Mouse (Mus musculus): Measurements from ENCODE around the gene Rpl27.
A peak's percentile ranks its signal among the peaks of the same experiment; 100 is the strongest.
"Not testable (repeated sequence)": the region's sequence is repeated elsewhere in the genome, so short reads cannot be mapped to it uniquely, and the experiment has no call there.

Rpl27 gene

DNA sequence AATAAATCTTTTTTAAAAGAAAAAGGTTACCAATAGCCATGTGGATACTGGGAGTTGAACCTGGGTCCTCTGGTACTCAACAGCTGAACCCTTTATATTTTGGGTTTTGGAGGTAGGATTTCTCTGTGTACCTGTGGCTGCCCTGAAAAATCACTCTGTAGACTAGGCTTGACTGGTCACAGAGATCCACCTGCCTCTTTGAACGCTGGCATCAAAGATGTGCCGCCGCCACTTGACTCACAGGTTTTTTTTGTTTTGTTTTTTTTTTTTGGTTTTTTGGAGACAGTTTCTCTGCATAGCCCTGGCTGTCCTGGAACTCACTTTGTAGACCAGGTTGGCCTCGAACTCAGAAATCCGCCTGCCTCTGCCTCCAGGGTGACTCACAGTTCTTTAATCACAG, 5.7 kb downstream of the Rpl27 start:
- no peak for DNase-seq (ENCODE audit: low spot score in 2 of 2)

DNA sequence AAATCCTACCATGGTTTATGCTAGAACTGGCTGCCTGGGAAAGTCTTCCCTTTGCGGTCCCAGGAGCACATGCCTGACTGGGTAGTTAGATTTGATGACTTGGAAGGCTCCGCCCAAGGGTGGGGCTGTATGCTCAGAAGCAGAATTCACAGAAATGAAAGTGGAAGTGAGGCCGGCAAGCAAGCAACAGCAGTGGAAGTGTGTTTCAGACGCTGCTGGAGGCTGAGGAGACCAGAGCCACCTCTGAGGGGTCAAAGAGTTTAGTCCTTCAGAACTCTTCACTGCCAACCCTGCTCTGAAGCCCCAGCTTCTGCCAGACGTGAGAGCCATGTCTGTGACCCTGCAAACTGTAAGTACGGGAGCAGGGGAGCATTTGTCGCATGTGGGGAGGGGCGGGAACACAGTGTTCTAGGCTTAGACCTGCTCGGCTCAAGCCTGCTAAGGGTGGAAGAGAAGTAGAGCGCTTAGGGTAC, 6.2 kb downstream of the Rpl27 start, which contains the start of gene Ifi35:
TSS of gene Ifi35 (plus strand) at position 134 of the 473 bp plus-strand sequence.
- DNase-seq (ENCODE audit: low spot score in 2 of 2) = peak; percentile 61 to 80

DNA sequence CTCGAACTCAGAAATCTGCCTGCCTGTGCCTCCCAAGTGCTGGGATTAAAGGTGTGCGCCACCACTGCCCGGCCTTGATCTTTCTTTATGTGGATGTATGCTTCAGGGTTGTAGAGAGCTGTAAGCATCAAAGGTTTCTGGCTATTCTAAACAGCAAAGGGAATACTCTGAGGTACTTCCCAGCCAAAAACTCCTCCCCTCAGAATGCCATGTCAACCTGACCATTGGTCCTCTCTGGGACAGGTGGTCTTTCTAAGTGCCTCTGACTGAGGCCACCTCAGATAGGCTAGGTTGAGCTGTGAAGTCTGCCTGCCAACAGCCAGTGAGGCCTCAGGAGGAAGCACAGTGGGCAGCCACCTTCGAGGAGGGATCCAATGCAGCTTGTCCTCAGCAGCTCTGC, 6.8 kb downstream of the Rpl27 start:
- no peak for DNase-seq (ENCODE audit: low spot score in 2 of 2)

DNA sequence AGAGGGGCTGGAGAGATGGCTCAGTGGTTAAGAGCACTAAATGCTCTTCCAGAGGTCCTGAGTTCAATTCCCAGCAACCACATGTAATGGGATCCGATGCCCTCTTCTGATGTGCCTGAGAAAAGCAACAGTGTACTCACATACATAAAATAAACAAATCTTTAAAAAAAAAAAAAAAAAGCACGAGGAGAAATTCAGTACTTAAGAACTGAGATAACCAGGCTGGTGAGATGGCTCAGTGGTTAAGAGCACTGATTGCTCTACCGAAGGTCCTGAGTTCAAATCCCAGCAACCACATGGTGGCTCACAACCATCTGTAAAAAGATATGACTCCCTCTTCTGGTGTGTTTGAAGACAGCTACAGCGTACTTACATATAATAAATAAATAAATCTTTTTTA, 7.5 kb downstream of the Rpl27 start:
- DNase-seq (ENCODE audit: low spot score in 2 of 2) = not testable (repeated sequence)

DNA sequence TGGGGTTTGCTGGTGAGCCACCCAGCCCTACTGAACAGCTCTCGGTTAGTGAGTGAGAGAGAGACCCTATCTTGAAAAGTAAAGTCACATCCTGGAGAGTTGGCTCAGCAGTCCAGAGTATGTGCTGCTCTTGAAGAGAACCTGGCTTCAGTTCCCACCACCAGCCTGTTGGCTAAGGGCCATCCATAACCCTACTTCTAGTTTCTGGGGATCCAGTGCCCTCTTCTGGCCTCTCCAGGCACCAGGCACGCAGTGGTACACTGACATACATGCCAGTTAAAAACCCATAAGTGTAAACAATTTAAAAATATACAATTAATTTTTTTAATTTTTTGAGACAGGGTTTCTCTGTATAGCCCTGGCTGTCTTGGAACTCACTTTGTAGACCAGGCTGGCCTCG, 8.3 kb downstream of the Rpl27 start:
- DNase-seq (ENCODE audit: low spot score in 2 of 2) = no peak

DNA sequence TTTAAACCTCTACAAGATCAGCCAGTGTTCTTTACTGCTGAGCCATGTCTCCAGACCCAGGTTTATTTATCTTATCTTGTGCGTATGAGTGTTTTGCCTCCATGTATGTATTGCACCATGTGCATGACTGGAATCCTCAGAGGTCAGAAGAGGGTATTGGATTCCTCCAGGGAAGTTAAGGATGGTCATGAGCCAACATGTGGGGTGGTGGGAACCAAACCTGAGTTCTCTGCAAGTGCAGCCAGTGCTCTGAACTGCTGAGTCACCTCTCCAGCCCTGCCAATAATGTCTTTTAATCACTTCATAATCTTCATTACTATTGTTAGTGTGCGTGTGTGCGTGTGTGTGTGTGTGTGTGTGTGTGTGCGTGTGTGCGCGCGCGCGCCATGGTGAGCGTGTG, 9.4 kb downstream of the Rpl27 start:
- no peak for DNase-seq (ENCODE audit: low spot score in 2 of 2)

DNA sequence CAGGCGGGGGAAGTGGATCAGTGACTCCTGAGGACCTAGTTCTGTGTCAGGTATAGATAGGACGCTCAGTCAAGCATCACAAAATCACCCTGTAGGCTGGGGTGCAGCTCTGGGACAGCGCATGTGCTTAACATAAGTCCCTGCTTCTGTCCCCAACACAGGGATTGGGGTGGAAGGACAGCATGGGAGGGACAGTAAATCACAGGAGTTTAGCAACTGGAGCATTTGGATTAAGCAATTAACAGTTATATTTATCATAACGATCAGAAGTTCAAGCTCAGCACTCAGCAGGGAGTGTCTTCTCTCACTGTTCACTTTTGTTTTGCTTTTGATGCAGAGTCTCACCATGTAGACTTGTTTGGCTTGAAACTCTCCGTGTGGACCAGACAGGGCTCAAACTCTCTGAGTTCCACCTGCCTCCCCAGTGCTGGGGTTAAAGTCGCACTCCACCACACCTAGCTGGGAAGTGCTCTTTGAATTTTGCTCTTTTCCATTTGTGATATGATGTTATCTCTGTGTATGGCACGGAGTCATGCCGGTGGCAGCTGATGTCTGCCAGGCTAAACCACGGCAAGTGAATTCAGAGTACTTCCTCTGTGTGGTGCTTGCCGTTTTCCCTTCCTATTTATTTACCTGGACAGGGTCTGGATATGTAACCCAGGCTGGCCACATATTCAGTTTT, 10.1 kb downstream of the Rpl27 start:
- no peak for DNase-seq (ENCODE audit: low spot score in 2 of 2)

DNA sequence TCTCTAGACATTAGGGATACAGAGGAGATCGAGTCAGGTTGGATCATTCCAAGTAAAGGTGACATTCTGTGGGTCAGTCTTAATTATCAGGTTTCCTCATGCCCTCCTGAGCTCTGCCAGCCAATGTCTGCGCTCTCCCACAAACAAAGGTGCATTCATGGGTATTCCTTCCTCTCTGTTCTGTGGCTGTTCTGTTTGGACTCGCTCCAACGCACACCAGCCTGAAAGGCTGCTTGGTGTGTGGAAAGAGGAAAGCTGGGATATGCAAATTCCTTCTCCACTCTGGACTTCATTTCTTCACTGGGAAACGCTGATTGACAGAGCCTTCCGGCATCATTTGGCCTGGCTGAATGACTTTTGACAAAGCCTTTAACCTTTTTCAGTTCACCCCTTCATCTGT, 12.6 kb downstream of the Rpl27 start:
- DNase-seq (ENCODE audit: low spot score in 2 of 2) = no peak

DNA sequence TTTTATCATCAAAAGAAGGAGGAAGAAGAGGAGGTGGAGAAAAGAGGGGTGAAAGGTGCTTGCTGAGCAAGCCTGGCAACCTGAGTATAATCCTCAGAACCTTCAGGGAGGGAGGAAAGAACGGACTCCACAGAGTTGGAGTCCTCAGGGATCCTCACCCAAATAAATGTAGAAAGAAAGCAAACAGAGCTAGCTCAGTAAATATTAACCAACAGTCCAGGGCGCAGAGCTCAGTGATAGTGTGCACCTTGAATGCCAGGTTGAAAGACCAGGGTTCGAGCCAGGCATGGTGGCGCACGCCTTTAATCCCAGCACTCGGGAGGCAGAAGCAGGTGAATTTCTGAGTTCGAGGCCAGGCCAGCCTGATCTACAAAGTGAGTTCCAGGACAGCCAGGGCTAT, 13.5 kb downstream of the Rpl27 start:
- DNase-seq (ENCODE audit: low spot score in 2 of 2) = no peak

DNA sequence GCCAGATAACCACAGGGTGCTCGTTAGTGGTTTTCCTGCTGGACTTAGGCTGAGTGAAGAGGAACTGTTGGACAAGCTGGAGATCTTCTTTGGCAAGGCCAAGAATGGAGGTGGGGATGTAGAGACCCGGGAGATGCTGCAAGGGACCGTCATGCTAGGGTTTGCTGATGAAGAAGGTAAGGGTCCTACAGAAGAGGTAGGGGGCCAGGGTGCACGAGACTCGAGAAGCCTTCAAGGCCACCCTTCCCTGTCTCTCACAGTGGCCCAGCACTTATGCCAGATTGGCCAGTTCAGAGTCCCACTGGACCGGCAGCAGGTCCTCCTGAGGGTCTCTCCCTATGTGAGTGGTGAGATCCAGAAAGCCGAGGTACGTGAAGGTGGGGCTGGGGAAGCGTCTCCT, 15.5 kb downstream of the Rpl27 start:
- no peak for DNase-seq (ENCODE audit: low spot score in 2 of 2)

DNA sequence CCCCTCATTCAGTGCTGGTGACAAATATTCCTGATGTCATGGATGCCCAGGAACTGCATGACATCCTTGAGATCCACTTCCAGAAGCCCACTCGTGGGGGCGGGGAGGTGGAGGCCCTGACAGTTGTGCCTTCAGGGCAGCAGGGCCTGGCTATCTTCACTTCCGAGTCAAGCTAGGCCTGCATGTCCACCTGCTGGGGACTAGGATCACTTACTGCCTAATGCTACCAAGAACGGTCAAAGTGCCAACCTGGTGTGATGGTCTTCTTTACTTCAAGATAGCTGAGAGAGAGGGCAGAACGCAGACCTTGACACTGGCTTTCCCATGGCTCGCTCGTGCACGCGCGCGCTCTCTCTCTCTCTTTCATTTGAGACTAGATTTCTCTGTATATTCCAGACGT, 16.1 kb downstream of the Rpl27 start:
- DNase-seq (ENCODE audit: low spot score in 2 of 2) = no peak

DNA sequence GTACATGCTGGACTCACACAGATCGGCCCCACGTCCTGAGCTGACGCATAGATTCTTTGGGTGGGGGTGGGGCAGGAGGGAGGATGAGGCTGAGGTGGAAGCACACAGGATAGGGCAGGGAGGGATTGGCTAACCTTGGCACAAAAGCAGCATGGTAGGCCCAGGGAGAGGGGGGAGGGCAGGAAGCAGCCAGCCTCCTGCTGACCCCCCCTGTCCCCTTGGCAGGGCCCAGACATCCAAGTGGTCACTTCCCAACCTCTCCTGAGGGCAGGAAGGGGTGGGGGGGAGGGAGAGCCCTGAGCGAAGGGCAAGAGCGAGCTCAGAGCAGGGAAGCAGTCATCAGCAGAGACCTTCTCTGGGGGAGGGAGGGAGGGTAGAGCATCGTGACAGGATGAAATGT, 17.6 kb downstream of the Rpl27 start:
- DNase-seq (ENCODE audit: low spot score in 2 of 2) = no peak

DNA sequence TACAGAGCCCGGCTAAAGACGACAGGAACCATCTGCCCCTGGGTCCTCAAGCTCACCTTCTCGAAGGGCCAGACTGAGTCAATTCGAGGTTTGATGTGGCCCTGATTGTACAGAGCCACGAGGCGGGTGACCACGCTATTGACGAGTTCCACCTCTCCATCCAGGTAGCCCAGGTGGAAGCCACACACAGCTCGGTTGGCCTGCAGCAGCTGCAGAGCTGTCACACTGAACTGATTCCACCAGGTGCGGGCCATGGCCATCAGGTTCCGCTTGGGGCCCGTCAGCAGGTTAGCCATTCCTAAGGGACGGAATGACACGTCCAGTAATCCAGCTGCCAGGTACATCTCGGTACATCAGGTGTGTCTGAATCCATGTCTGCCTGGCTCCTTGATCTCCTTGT, 18.2 kb downstream of the Rpl27 start:
- DNase-seq (ENCODE audit: low spot score in 2 of 2) = no peak

DNA sequence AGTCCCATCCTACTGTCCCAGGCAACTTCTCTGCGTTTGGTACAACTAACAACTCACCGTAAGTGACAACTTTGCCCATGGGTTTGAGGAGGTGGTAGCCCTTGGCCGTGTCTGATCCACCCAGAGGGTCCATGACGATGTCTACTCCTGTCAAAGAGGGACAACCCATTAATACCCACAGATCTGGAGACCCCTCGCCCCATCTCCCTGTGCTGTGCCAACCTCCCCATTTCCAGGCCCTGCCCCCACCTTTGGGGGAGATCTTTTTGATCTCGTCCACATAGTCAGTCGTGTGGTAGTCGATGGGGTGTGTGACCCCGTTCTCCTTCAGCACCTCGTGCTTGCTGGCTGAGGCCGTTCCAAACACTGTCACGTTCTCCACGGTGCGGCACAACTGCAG, 20.0 kb downstream of the Rpl27 start:
- no peak for DNase-seq (ENCODE audit: low spot score in 2 of 2)

DNA sequence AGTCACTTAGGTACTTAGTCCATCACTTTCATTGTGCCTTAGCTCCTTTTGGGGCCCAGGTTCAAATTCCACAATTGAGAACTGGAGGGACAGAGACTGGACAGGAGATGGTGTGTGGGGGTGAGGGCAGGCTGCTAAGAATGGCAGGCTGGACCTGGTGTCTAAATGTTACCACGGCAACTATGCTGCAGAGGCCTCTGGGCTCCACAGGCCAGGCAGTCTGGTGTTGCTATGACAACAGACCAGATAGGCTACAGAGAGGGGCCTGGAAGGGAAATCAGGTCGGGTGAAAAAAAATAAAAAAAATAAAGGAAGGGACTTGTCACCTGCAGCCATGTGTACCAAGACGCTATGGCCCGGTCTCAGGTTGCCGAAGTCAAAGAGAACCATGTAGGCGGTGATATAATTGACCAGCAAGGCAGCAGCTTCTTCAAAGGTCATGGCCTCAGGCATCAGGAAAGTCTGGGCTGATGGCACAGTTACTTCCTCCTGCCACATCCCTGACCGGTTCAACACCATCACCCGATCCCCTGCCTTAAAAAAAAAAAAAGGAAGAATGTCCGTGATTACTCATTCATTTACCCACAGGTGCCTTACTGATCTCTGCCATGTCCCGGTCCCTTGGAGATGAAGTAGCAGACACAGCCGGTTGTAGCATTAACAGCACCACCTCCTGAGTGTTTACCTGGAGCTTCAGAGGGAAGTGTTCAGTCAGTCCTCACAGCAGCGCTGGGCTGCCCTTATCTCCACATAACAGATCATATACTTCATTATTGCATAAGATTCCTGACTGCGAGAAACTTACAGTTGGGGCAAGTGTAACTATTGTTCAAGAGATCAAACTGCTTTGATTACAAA, 20.7 kb downstream of the Rpl27 start:
- no peak for DNase-seq (ENCODE audit: low spot score in 2 of 2)

DNA sequence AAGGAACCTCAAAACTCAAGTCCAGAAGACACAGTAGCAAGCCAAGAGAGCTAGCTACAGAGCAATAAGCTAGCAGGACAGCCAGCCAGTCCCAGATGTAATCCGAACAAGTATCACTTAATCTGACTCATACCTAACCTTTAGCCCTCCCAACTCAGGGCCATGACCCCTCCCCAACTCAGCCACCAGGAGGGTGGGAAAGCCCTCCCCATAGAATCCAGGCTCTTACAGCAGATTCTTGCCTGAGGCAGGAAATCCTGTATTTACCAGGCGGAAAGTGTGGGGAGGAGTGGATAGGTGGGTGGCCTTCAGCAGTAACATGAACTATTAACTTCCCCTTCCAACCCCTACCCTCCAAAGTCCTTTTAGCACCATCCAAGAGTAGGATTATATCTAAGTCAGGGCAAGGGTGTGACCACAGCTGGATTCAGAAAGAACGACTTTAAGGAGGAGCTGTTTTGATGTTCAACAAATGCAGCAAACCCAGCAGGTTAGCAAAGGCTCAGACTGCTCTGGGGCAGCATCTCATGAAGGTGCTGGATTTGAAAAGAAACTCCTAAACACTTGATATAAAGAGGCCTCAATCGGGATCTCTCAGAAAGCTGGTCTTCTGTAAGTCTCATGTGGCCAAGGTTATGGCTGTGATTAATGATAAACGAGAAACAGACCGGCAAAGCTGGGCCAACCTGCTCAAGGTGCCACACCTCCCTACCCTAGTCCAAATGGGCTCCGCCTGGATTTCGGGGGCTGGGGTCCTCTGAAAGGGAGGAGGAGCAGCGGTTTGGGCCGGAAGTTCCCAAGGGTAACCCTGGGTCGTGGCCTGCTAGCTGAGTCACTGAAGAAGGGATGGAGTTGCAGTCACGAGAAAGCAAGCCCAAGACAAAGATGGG, 22.4 kb downstream of the Rpl27 start, which contains the start of gene Rnd2:
TSS of gene Rnd2 (plus strand) at position 789 of the 890 bp plus-strand sequence.
- DNase-seq (ENCODE audit: low spot score in 2 of 2) = peak in 1 of 2 experiments; percentile 73

DNA sequence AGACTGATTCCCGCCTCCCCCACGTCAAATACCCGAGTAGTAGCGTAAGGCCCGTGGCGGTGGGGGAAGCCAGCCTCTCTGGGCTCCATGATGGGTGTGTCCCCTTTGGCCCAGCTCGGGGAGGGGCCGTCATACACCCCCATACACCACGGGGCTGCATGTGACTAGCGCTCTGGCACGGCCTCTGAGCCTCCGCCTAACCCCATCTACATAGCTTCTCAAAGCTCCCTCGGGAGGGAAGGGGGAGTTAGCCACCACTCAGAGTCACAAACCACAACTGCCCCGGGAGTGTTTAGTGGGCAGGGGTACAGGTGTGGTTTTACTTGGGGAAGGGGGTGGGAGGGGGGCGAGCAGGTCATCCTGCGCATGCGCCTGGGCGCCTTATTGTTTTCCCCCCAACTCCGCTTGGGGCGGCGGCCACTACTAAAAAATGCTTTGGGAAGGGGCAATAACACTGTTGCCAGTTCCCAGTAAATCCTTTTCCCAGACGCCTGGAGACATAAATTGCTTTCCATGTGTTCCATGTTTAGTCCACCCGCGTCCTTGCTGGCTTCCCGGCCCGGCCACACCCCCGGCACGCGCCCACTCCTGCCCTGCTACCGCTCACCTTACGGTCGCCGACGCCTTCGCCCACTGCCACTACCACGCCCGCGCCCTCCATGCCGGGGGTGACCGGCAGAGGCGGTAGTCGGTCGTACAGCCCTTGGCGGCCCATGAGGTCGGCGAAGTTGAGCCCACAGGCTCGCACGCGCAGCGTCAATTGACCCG, 23.2 kb downstream of the Rpl27 start:
- DNase-seq (ENCODE audit: low spot score in 2 of 2) = peak; percentile 67 to 83

DNA sequence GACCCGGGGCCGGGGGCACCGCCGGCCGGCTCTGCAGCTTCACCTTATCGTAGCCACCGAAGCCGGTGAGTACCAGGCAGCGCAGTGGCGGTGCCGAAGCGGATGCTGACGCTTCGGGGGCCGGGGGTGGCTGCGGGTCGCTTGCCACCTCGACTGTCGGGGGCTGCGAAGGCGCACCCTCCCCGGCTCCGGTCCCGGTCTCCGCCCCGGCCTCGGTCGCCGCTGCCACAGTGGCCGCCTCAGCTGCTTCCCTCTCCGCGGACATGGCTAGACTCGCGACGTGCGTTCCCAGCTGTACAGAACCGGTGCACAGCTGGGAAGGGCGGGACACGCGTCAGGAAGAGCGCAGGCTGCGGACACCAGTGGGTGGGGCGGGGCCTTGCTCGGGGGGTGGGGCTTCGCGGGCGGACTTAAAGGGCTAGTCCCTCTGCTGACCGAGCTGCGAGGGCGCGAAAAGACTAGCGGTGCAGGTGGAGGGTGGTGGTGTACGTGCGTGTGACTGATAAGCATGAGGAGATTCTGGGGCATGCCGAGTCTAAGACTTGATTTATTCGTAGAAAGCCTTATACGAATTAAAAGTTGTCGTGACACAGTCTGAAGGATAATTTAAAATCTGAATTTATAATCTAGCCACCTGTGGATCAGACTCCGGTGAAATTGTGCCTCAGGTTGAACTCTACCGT, 23.9 kb downstream of the Rpl27 start, which contains the start of gene Vat1:
TSS of gene Vat1 (minus strand) at position 362 of the 683 bp plus-strand sequence.
- peak; percentile 67 to 69 for DNase-seq (ENCODE audit: low spot score in 2 of 2)

DNA sequence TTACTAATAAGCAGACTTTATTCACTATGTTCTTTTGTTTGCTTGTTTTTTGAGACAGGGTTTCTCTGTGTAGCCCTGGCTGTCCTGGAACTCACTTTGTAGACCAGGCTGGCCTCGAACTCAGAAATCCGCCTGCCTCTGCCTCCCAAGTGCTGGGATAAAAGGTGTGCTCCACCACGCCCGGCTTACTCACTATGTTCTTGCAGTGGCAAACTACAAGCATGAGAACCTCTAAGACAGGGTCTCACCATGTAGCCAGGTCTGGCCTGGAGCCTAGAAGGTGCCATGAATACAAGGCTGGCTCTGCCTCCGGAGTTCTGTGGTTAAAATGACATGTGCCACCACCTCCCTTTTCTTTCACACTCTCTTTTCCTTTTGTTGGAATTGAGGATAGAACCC, 24.5 kb downstream of the Rpl27 start:
- DNase-seq (ENCODE audit: low spot score in 2 of 2) = not testable (repeated sequence)

DNA sequence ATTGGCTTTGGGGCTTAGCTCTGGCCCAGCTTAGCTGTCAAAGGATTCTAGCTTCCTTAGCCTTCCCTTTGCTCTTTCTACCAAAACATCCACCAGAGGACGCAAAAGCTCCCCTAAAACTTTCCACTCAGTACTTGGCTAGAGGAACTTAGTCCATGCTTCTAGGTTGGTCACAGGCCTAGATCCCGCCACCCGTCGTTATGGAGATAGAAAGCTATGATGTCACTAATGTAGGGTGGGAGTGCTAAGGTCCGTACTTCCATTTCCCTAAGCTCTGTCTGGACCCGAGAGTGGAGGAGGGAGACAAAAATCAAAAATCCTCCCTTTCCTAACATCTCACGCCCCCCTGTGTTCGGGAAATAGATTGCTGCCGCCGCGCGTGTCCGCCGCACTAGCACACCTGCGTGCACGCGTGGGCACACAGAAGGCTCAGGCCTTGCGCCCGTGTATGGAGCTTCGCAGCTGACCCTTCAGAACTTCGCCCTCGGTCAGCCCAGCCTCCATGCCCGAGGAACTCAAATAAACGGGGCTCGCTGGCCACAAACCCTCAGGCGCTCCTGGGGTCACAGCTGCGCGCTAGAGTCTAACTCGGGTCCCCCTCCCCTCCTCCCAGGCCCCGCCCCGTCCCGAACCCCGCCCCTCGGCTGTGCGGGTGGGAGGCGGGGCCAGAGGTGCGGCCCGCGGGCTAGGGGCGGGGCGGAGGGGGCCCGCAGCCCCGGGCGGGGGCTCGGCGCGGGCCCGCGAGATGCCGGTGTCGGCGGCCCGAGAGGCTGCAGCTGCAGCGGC, 25.6 kb downstream of the Rpl27 start:
- peak; percentile 59 to 73 for DNase-seq (ENCODE audit: low spot score in 2 of 2)
